27 mouse cellular contexts compared by ENCODE assay signal in genomic region chr6:136276771-136277170, GRCm38 (mm10). TPM values are rescaled to one million over a fixed set of nuclear protein-coding genes. Genes with fewer than 3 reads are reported as not detected.
"Had no signal": no experiment of that assay in that cellular context is flagged by ENCODE, and none has a peak within 500 bp of the region (broad histone marks: within the 10 kb centered on the region; RNA-seq: fewer than 3 reads in every experiment).

No protein-coding gene starts in this region.

- H3K4me1 ChIP-seq: midbrain, embryonic 10.5 days; midbrain, embryonic 12.5 days had no signal

- H3K4me3 ChIP-seq: lung, embryonic 15.5 days; midbrain, embryonic 10.5 days; midbrain, embryonic 12.5 days; myocyte; neural tube, embryonic 13.5 days; neural tube, embryonic 15.5 days had no signal

- ATAC-seq: lung, postnatal 0 days; midbrain, embryonic 16.5 days had no signal

- H3K9ac ChIP-seq: lung, embryonic 15.5 days; midbrain, embryonic 12.5 days; neural tube, embryonic 13.5 days; neural tube, embryonic 15.5 days had no signal

- H3K27me3 ChIP-seq: lung, embryonic 15.5 days; midbrain, embryonic 12.5 days; neural tube, embryonic 13.5 days; neural tube, embryonic 15.5 days had no signal

- DNase-seq: lung, adult 18-20 months; lung, postnatal 14 days; lung, postnatal 4 days; midbrain, embryonic 14.5 days; retina, postnatal 1 day; right cerebral cortex, adult 18-20 months; right cerebral cortex, postnatal 25 days; right cerebral cortex, postnatal 4 days; spleen, adult 18-20 months; thymus, adult 18-20 months; thymus, postnatal 14 days; thymus, postnatal 36 days had no signal

- H3K9me3 ChIP-seq: lung, embryonic 15.5 days; midbrain, embryonic 10.5 days; midbrain, embryonic 12.5 days; neural tube, embryonic 13.5 days; neural tube, embryonic 15.5 days had no signal

- H3K4me2 ChIP-seq: lung, embryonic 15.5 days; midbrain, embryonic 12.5 days; neural tube, embryonic 13.5 days; neural tube, embryonic 15.5 days had no signal

- H3K27ac ChIP-seq: lung, embryonic 15.5 days; midbrain, embryonic 10.5 days; midbrain, embryonic 12.5 days; neural tube, embryonic 13.5 days; neural tube, embryonic 15.5 days had no signal

- H3K36me3 ChIP-seq: lung, embryonic 15.5 days; midbrain, embryonic 10.5 days; midbrain, embryonic 12.5 days; neural tube, embryonic 13.5 days; neural tube, embryonic 15.5 days had no signal

RNA-seq across cellular contexts. Expression of gene Gm8994, which starts 50.6 kb away (rescaled TPM):
- total RNA-seq: megakaryocyte, adult 5-6 weeks; megakaryocyte-erythroid progenitor cell, adult 5-6 weeks had no signal
- polyA plus RNA-seq: lung, embryonic 15.5 days; lung, postnatal 0 days; midbrain, embryonic 10.5 days; midbrain, embryonic 12.5 days; midbrain, embryonic 14.5 days; midbrain, embryonic 16.5 days; myocyte; neural tube, embryonic 11.5 days; neural tube, embryonic 13.5 days; neural tube, embryonic 15.5 days; small intestine, adult 2 months; stomach, embryonic 14.5 days; stomach, embryonic 16.5 days; thymus, postnatal 0 days had no signal
